Mouse (Mus musculus) liver, postnatal 0 days (tissue): ENCODE results near the gene Sv2b. TPM values are rescaled to one million over a fixed set of nuclear protein-coding genes. Genes with fewer than 3 reads are reported as not detected.

Source experiments
- ATAC-seq: fragments of 200-750 bp; cut with Nextera tagmentation; 2 replicates; pipeline ENCODE4 v1.8.0; 2017; ENCODE audit warnings: mild to moderate bottlenecking, moderate library complexity
- DNase-seq: peaks from one replicate; pipeline ENCODE4 v3.0.0-alpha.2; 2016
- H3K27ac ChIP-seq: fragments of 300-500 bp; sonication (generic); 2 replicates; pipeline ENCODE4 v1.5.1; 2014; ENCODE audit warnings: antibody characterized with exemption, moderate library complexity, mild to moderate bottlenecking, low read depth
- H3K27me3 ChIP-seq: fragments of 300-500 bp; sonication (generic); 2 replicates; pipeline ENCODE4 v1.6.1; 2014; ENCODE audit warnings: low read length, control low read depth, mixed read lengths; ENCODE audit not compliant: insufficient read depth
- H3K36me3 ChIP-seq: fragments of 300-500 bp; sonication (generic); replicated peaks from 2 replicates; pipeline ENCODE4 v1.6.1; 2014; ENCODE audit warnings: mild to moderate bottlenecking, control low read depth, low read length, moderate library complexity, mixed read lengths; ENCODE audit not compliant: insufficient read depth
- H3K4me1 ChIP-seq: fragments of 300-500 bp; sonication (generic); 2 replicates; pipeline ENCODE4 v1.6.1; 2014; ENCODE audit warnings: antibody characterized with exemption, mild to moderate bottlenecking, control low read depth; ENCODE audit not compliant: insufficient read depth
- H3K4me2 ChIP-seq: fragments of 300-500 bp; sonication (generic); 2 replicates; pipeline ENCODE4 v1.6.1; 2014; ENCODE audit warnings: low read depth, mild to moderate bottlenecking, low read length, moderate library complexity, mixed read lengths
- H3K4me3 ChIP-seq: fragments of 300-500 bp; sonication (generic); 2 replicates; pipeline ENCODE4 v1.5.1; 2014; ENCODE audit warnings: low read depth, low read length
- H3K9ac ChIP-seq: fragments of 300-500 bp; sonication (generic); replicated peaks from 2 replicates; pipeline ENCODE4 v1.6.1; 2014; ENCODE audit warnings: mild to moderate bottlenecking, moderate library complexity
- H3K9me3 ChIP-seq: fragments of 300-500 bp; sonication (generic); 2 replicates; pipeline ENCODE4 v1.6.1; 2016; ENCODE audit warnings: mild to moderate bottlenecking, control low read depth, low read length, mixed read lengths
- CTCF ChIP-seq: sonication (generic); IDR thresholded peaks from 2 replicates; pipeline ENCODE4 v1.5.1; 2016; ENCODE audit warnings: antibody characterized with exemption, low read depth
- EP300 ChIP-seq: IDR thresholded peaks from 2 replicates; pipeline ENCODE4 v1.6.1; 2016; ENCODE audit warnings: antibody characterized with exemption, low read depth, mild to moderate bottlenecking
- WGBS: fragments of 180-500 bp; shearing (Covaris S2); extraction: QIAGEN DNeasy Blood & Tissue Kit; methylation state at CpG from one replicate; pipeline ENCODE4 v1.1.7; 2014; ENCODE audit not compliant: insufficient replicate concordance; 5-methylcytosine and 5-hydroxymethylcytosine counted together
- polyA plus RNA-seq: library from polyadenylated mRNA; unstranded; fragments of >200 nt; fragmentation: Nextera tagmentation; extraction: Ambion mirVana; gene quantifications from 2 replicates; pipeline ENCODE4 v1.2.1, GENCODE M21; 2015

The Sv2b gene
- polyA plus RNA-seq, 1 experiment from 2014 or later: not detected

- no peak for DNase-seq
- no peaks in the 10 kb centered on the region for H3K36me3 ChIP-seq
- H3K9me3 ChIP-seq: no peaks in the 10 kb centered on the region
- 78% methylated on average over 4 of the region's 4 CpGs for WGBS
- no peaks in the 10 kb centered on the region for H3K4me1 ChIP-seq
- H3K27me3 ChIP-seq: no peaks in the 10 kb centered on the region
- no peak overlapping the region for H3K27ac ChIP-seq
- no peak overlapping the region for H3K4me2 ChIP-seq
- H3K4me3 ChIP-seq: no peak overlapping the region
- ATAC-seq: no peak
- TF ChIP-seq EP300 (no peak), CTCF (no peak)
- H3K9ac ChIP-seq: no peak overlapping the region
Observed at GRCm38 (mm10) chr7:75224206-75224605, 84.9 kb downstream of the Sv2b start.

- no peaks in the 10 kb centered on the region for H3K36me3 ChIP-seq
- ATAC-seq (no peak), DNase-seq (no peak)
Observed at GRCm38 (mm10) chr7:75222704-75223431, 86.2 kb downstream of the Sv2b start.

DNA sequence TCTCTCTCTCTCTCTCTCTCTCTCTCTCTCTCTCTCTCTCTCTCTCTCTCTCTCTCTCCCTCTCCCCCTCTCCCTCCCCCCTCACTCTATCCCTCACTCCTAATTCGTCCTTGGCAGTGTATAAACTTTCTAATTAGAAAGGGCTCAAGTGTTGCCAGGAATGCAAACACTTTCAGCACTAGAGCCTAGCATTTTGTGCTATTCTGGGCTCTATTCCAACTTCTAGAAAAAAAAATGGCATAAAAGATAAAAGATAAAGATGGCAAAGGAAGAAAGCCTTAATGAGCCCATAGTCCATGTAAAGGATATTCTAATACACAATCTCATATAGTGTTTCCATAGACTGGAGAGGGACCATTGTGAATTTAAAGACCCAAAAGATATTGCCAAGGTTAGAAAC lies 88.3 kb downstream of the Sv2b start:
- 12% methylated on average over 1 of the region's 1 CpGs for WGBS
- H3K4me3 ChIP-seq: no peak overlapping the region

More at GRCm38 (mm10) chr7:75222704-75223431, 86.2 kb downstream of the Sv2b start:
- TF ChIP-seq EP300 (no peak), CTCF (no peak)
- Histone ChIP-seq H3K4me3 (no peak overlapping the region), H3K9ac (no peak overlapping the region), H3K9me3 (no peaks in the 10 kb centered on the region), H3K4me1 (no peaks in the 10 kb centered on the region), H3K27me3 (no peaks in the 10 kb centered on the region), H3K27ac (no peak overlapping the region), H3K4me2 (no peak overlapping the region)
- WGBS: 48% methylated on average over 7 of the region's 7 CpGs

DNA sequence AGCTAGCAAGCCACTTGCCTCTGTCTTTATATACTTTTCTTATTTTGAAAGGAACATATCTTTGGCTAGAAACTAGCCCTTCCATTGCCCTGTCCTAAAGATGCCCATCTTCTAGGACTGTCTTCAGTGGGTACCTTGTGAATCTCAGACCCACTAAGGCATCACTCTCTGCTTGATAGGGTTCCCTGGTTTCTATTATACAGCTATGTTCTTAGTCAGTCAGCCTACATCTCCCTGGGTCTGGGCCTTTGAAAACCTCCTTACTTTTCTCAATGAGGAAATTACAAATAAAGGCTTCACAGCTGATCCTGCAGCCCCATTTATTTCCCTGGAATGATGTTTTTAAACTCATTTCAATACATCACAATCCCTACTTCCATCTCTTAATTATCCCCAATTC lies 88.8 kb downstream of the Sv2b start:
- H3K4me2 ChIP-seq: no peak overlapping the region
- H3K27ac ChIP-seq: no peak overlapping the region
- H3K9ac ChIP-seq: no peak overlapping the region
- H3K9me3 ChIP-seq: no peaks in the 10 kb centered on the region
- no peaks in the 10 kb centered on the region for H3K4me1 ChIP-seq
- no peaks in the 10 kb centered on the region for H3K27me3 ChIP-seq
- DNase-seq: no peak
- TF ChIP-seq EP300 (no peak), CTCF (no peak)
- no peak for ATAC-seq
- no peak overlapping the region for H3K4me3 ChIP-seq
- no peaks in the 10 kb centered on the region for H3K36me3 ChIP-seq

More for the DNA sequence above, 88.3 kb downstream of the Sv2b start:
- ATAC-seq (no peak), DNase-seq (no peak)
- no peaks in the 10 kb centered on the region for H3K27me3 ChIP-seq
- no peak for TF ChIP-seq CTCF
- TF ChIP-seq EP300: no peak
- H3K4me1 ChIP-seq: no peaks in the 10 kb centered on the region
- no peaks in the 10 kb centered on the region for H3K9me3 ChIP-seq
- no peak overlapping the region for H3K9ac ChIP-seq
- no peak overlapping the region for H3K4me2 ChIP-seq
- H3K27ac ChIP-seq: no peak overlapping the region
- no peaks in the 10 kb centered on the region for H3K36me3 ChIP-seq

DNA sequence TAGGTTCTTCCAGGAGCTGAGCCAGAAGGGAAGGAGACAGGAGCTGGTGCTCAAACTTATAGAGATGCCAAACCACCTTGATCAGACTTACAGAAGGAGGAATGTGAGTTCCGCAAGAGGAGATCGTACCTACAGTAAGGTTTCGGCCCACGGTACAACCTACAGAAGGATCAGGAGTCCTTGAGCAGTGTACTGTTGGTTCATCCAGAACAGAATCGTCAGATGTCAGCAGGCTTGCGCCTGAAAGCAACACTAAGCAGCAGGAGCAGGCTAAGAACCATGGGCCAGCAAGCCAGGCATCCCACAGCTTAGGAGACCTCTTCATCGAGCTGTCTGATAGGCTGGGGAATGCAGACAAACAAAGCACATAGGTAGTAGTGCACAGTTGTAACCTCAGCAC lies 92.9 kb downstream of the Sv2b start:
- H3K4me2 ChIP-seq: no peak overlapping the region
- no peaks in the 10 kb centered on the region for H3K36me3 ChIP-seq
- no peak for ATAC-seq
- no peaks in the 10 kb centered on the region for H3K4me1 ChIP-seq
- TF ChIP-seq CTCF: no peak
- no peak for DNase-seq
- no peaks in the 10 kb centered on the region for H3K27me3 ChIP-seq
- H3K9me3 ChIP-seq: no peaks in the 10 kb centered on the region
- no peak overlapping the region for H3K4me3 ChIP-seq
- H3K27ac ChIP-seq: no peak overlapping the region
- H3K9ac ChIP-seq: no peak overlapping the region
- 79% methylated on average over 7 of the region's 7 CpGs for WGBS

DNA sequence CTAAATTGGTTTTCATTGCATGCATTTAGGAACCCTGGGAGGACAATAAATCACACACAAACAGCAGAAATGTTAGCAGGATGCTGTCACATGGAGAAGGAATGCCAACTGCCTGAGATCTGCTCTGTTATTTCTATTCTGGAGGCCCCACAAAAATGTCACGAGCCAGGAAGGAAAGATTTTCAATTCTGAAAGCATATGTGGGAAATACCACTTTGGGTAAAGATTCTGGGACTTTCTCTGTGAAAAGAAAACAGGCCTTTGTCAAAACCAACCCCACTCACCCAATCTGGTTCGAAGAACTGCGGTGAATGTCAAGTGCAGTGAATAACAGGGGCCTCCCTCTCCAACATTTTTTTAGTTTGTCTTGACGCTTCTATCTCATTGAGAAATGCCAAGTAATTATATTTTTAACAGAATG lies 99.8 kb downstream of the Sv2b start:
- ATAC-seq (no peak), DNase-seq (no peak)
- Histone ChIP-seq H3K27me3 (no peaks in the 10 kb centered on the region), H3K9ac (no peak overlapping the region), H3K27ac (no peak overlapping the region), H3K4me1 (no peaks in the 10 kb centered on the region), H3K4me2 (no peak overlapping the region), H3K4me3 (no peak overlapping the region), H3K9me3 (no peaks in the 10 kb centered on the region), H3K36me3 (no peaks in the 10 kb centered on the region)
- 64% methylated on average over 4 of the region's 4 CpGs for WGBS
- TF ChIP-seq CTCF (no peak), EP300 (no peak)
